Mouse (Mus musculus) megakaryocyte, embryonic 14.5 days (primary cell): Measurements from ENCODE around the gene Zfp560. TPM values are rescaled to one million over a fixed set of nuclear protein-coding genes. Genes with fewer than 3 reads are reported as not detected.
A peak's percentile ranks its signal among the peaks of the same experiment; 100 is the strongest.
"Not testable (repeated sequence)": the region's sequence is repeated elsewhere in the genome, so short reads cannot be mapped to it uniquely, and the experiment has no call there.

ENCODE experiments used
- H3K27me3 ChIP-seq: replicated peaks from 2 replicates; pipeline ENCODE3; 2012; ENCODE audit warnings: inconsistent platforms
- H3K36me3 ChIP-seq: replicated peaks from 2 replicates; pipeline ENCODE3; 2012; ENCODE audit warnings: low read length, inconsistent platforms, mixed read lengths
- H3K4me1 ChIP-seq: 2 replicates; pipeline ENCODE4 v1.6.1; 2012; ENCODE audit warnings: inconsistent platforms
- H3K4me3 ChIP-seq: replicated peaks from 2 replicates; pipeline ENCODE3; 2012; ENCODE audit warnings: moderate library complexity, mild to moderate bottlenecking, inconsistent platforms
- H3K9me3 ChIP-seq: 2 replicates; pipeline ENCODE4 v1.6.1; 2012; ENCODE audit warnings: inconsistent platforms
- FLI1 ChIP-seq: IDR thresholded peaks from 2 replicates; pipeline ENCODE4 v1.6.1; 2012; ENCODE audit warnings: low read length, inconsistent platforms, mixed read lengths
- GATA1 ChIP-seq: IDR thresholded peaks from 3 replicates; pipeline ENCODE4 v1.6.1; 2012; ENCODE audit warnings: mixed read lengths, low read length, inconsistent platforms, borderline replicate concordance
- polyA plus RNA-seq: library from polyadenylated mRNA; stranded (reverse); fragments of >175 nt; gene quantifications from 2 replicates; pipeline ENCODE4 v1.2.3, GENCODE M21; 2012; ENCODE audit warnings: low replicate concordance; ENCODE audit not compliant: insufficient read depth

Zfp560 gene
- 1.4 TPM in 1 of 2 replicates, not detected in the other for polyA plus RNA-seq

GRCm38 (mm10) chr9:20384532-20385342, at the start of gene Zfp560:
Zfp560 (minus strand) TSS chr9:20385177.
- H3K27me3 ChIP-seq = no peaks in the 10 kb centered on the region
- H3K36me3 ChIP-seq = no peaks in the 10 kb centered on the region
- H3K4me3 ChIP-seq = peak within 1 kb of the TSS; percentile 98
- peaks cover 22% of the 10 kb centered on the region for H3K4me1 ChIP-seq
- TF ChIP-seq FLI1 (no peak; the same call in 1 of the 2 replicates), GATA1 (no peak)
- H3K9me3 ChIP-seq = peaks cover 22% of the 10 kb centered on the region

- no peak for TF ChIP-seq GATA1
- no peak for TF ChIP-seq FLI1
- Histone ChIP-seq H3K4me3 (no peak overlapping the region), H3K27me3 (no peaks in the 10 kb centered on the region), H3K4me1 (no peaks in the 10 kb centered on the region), H3K36me3 (peaks cover 15% of the 10 kb centered on the region), H3K9me3 (no peaks in the 10 kb centered on the region)
Observed at GRCm38 (mm10) chr9:20430004-20430403, 45.0 kb upstream of the Zfp560 start.

DNA sequence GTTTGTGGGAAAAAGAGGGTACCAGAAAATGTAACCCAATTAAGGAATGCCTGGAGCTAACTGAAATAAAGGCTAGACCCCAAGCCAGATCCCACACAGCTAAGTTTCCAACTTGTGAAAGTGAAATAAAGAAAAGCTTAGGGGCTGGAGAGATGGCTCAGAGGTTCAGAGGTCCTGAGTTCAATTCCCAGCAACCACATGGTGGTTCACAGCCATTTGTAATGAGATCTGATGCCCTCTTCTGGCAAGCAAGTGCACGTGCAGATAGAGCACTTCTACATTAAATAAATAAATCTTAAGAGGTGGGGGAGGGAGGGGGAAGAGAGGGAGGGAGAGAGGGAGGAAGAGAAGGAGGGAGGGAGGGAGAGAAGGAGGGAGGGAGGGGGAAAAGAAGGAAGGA, 26.5 kb upstream of the Zfp560 start:
- Histone ChIP-seq H3K27me3 (no peaks in the 10 kb centered on the region), H3K4me1 (no peaks in the 10 kb centered on the region), H3K4me3 (no peak overlapping the region), H3K36me3 (no peaks in the 10 kb centered on the region), H3K9me3 (no peaks in the 10 kb centered on the region)
- TF ChIP-seq GATA1 (no peak), FLI1 (no peak)

DNA sequence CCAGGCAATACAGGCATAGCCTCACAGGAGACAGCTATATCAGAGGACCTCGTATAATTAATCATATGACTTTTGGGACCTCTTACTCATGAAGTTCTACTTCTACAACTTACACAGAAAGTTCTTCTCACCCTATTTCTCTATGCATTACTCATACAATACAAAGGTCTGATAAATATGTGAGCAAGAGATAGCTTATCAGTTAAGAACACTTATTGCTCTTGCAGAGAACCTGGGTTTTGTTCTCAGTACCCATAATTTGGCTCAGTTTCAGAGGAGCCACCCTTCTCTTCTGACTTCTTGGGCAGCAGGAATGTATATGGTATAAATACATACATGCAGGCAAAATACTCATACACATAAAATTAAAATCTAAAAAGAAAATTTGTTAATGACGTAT, 24.3 kb upstream of the Zfp560 start:
- TF ChIP-seq FLI1 (no peak), GATA1 (no peak)
- H3K9me3 ChIP-seq = no peaks in the 10 kb centered on the region
- H3K36me3 ChIP-seq = no peaks in the 10 kb centered on the region
- no peaks in the 10 kb centered on the region for H3K4me1 ChIP-seq
- H3K27me3 ChIP-seq = no peaks in the 10 kb centered on the region
- no peak overlapping the region for H3K4me3 ChIP-seq

DNA sequence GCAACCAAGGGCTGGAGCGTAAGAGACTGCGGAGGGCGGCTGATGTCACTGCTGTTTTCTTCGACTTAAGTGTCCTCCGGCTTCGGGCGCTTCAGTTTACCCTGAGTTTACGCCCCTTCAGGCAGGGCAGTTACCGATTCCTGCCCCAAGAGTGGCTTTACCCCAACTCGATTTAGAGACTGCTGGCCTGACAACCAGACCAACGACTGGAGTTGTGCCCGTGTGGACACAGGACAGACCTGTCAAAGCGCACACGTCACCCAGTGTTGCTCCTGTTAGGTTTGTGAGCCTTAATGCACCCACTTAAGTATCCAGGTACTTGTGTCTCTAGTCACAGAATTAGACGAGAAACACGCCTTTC, 346 bp upstream of the Zfp560 start:
- no peaks in the 10 kb centered on the region for H3K27me3 ChIP-seq
- no peaks in the 10 kb centered on the region for H3K36me3 ChIP-seq
- no peak for TF ChIP-seq FLI1
- TF ChIP-seq GATA1 = no peak
- peaks cover 22% of the 10 kb centered on the region for H3K9me3 ChIP-seq
- H3K4me3 ChIP-seq = peak overlapping the region; percentile 98
- H3K4me1 ChIP-seq = peaks cover 22% of the 10 kb centered on the region

DNA sequence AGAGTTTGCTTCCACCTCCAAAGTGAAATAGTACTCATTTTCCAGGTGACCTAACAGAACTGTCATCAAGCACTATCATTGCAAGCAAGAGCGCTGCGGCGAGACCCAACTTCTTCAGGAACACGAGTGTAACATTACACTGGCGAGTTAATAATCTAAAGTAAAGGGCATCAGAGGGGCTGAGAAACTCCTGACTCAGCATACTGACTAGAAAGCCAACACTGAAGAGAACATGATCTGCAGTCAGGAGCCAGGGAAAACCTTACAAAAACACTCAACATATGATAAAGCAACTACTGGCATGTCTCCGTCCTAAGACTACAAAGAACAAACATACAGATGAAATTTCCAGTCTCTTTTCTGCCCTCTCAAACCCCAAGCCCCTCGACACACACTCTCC, 1.3 kb downstream of the Zfp560 start:
- no peaks in the 10 kb centered on the region for H3K36me3 ChIP-seq
- peak overlapping the region; percentile 98 for H3K4me3 ChIP-seq
- H3K27me3 ChIP-seq = no peaks in the 10 kb centered on the region
- peaks cover 22% of the 10 kb centered on the region for H3K4me1 ChIP-seq
- peaks cover 17% of the 10 kb centered on the region for H3K9me3 ChIP-seq
- TF ChIP-seq GATA1 (no peak), FLI1 (no peak)

- Histone ChIP-seq H3K4me3 (no peak overlapping the region), H3K4me1 (no peaks in the 10 kb centered on the region), H3K36me3 (peaks cover 22% of the 10 kb centered on the region), H3K27me3 (no peaks in the 10 kb centered on the region), H3K9me3 (peaks cover 18% of the 10 kb centered on the region)
- TF ChIP-seq GATA1 (no peak), FLI1 (no peak)
Observed at GRCm38 (mm10) chr9:20374712-20375111, 10.3 kb downstream of the Zfp560 start.

GRCm38 (mm10) chr9:20367311-20367710, 17.7 kb downstream of the Zfp560 start:
- no peak overlapping the region for H3K4me3 ChIP-seq
- peaks cover 31% of the 10 kb centered on the region for H3K36me3 ChIP-seq
- no peaks in the 10 kb centered on the region; the same call in 1 of the 2 replicates for H3K4me1 ChIP-seq
- H3K27me3 ChIP-seq = no peaks in the 10 kb centered on the region
- no peak for TF ChIP-seq GATA1
- TF ChIP-seq FLI1 = no peak
- peaks cover 28% of the 10 kb centered on the region for H3K9me3 ChIP-seq

GRCm38 (mm10) chr9:20348501-20348900, 36.5 kb downstream of the Zfp560 start:
- Histone ChIP-seq H3K27me3 (no peaks in the 10 kb centered on the region), H3K9me3 (peaks cover 23% of the 10 kb centered on the region), H3K4me1 (no peaks in the 10 kb centered on the region), H3K36me3 (peaks cover 62% of the 10 kb centered on the region), H3K4me3 (no peak overlapping the region)
- no peak for TF ChIP-seq FLI1
- no peak for TF ChIP-seq GATA1

- Histone ChIP-seq H3K4me1 (no peaks in the 10 kb centered on the region), H3K27me3 (no peaks in the 10 kb centered on the region), H3K36me3 (no peaks in the 10 kb centered on the region), H3K4me3 (no peak within 1 kb of the TSS), H3K9me3 (no peaks in the 10 kb centered on the region)
- no peak for TF ChIP-seq GATA1
- TF ChIP-seq FLI1 = no peak
Observed at GRCm38 (mm10) chr9:20335994-20336393, 49.0 kb downstream of the Zfp560 start, which contains the start of gene Olfr18. Olfr18 (minus strand) TSS chr9:20336094.

DNA sequence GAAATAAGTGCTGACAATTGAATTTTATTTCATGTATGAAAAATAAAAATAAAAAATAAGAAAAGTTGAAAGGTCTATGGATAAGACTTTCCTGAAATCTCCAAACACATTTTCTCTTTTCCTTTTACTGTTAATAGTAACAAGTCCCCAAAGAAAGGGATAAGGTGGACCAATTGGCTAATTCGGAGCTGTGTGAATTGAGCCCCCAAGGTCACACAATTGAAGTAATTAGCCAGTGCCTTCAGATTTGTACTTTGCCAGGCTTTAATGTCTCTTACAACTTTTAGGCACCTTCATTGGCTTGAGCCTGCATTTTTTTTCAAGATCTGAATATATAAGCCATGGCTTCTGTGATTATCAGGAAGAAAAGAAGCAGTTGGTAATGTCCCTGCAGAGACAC, 86.7 kb downstream of the Zfp560 start, which contains the start of gene Olfr873:
Olfr873 (plus strand) TSS at position 301 of the 400 bp plus-strand sequence.
- Histone ChIP-seq H3K9me3 (no peaks in the 10 kb centered on the region), H3K36me3 (no peaks in the 10 kb centered on the region)
- TF ChIP-seq GATA1 (no peak), FLI1 (no peak)

GRCm38 (mm10) chr9:20295562-20295961, 89.4 kb downstream of the Zfp560 start:
- not testable (repeated sequence) for H3K4me1 ChIP-seq, H3K27me3 ChIP-seq, H3K9me3 ChIP-seq, H3K36me3 ChIP-seq, H3K4me3 ChIP-seq

More for the DNA sequence above, 86.7 kb downstream of the Zfp560 start, which contains the start of gene Olfr873:
- Histone ChIP-seq H3K27me3 (no peaks in the 10 kb centered on the region), H3K4me1 (no peaks in the 10 kb centered on the region), H3K4me3 (no peak within 1 kb of the TSS)
